Mouse (Mus musculus): ENCODE results near the gene Dennd1c.

DNA sequence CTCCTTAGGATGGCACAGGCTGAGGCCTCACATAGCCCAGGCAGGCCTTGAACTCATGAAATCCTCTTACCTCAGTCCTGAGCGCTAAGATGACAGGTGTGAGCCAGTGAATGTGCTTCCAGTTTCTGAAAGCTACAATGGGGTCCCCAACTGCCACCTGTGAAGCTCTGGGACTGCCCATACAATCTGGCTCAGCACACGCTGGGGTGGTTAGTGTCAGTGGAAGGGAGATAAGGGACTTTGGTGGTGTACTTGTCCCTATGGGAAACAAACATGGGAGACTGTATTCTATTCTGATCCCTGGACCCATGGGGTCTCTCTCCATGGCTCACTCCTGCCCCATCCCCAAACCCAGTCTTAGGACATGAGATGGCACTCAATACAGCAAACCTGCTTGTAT, 58.6 kb downstream of the Dennd1c start:
- TF ChIP-seq POLR2A (IDR thresholded peaks at IDR 0.05; ENCODE audit: insufficient read depth, low read depth, low read length) (no peak), CTCF (IDR thresholded peaks at IDR 0.05; ENCODE audit: insufficient read depth, low read depth, low read length) (no peak)
